Mouse (Mus musculus) heart, embryonic 14.5 days (tissue): Measurements from ENCODE around the gene Dlk1. TPM values are rescaled to one million over a fixed set of nuclear protein-coding genes. Genes with fewer than 3 reads are reported as not detected.

Experiments used
- ATAC-seq: fragments of 200-750 bp; cut with Nextera tagmentation; 2 replicates; pipeline ENCODE4 v1.8.0; 2017; ENCODE audit warnings: low read depth, moderate TSS enrichment; ENCODE audit not compliant: insufficient number of reproducible peaks, insufficient read depth, low FRiP score
- H3K27ac ChIP-seq, 2 experiments: fragments of 200-500 bp in 1 of 2; fragments of 300-500 bp in 1 of 2; sonication (generic) in 1 of 2; replicated peaks in 1 of 2; 2 replicates each; pipeline ENCODE4 v1.5.1; 2012 to 2014; ENCODE audit warnings: low read depth in 2 of 2, low read length in 2 of 2, control low read depth in 1 of 2, mild to moderate bottlenecking in 1 of 2, mixed read lengths in 1 of 2; ENCODE audit not compliant: control insufficient read depth in 1 of 2, insufficient read depth in 1 of 2
- H3K27me3 ChIP-seq: fragments of 300-500 bp; sonication (generic); 2 replicates; pipeline ENCODE4 v1.6.1; 2014; ENCODE audit warnings: mild to moderate bottlenecking, low read length, control low read depth; ENCODE audit not compliant: control insufficient read depth, insufficient read depth
- H3K36me3 ChIP-seq: fragments of 300-500 bp; sonication (generic); 2 replicates; pipeline ENCODE4 v1.6.1; 2014; ENCODE audit warnings: mild to moderate bottlenecking, control low read depth, low read length, mixed read lengths; ENCODE audit not compliant: control insufficient read depth, insufficient read depth
- H3K4me1 ChIP-seq, 2 experiments: fragments of 200-500 bp in 1 of 2; fragments of 300-500 bp in 1 of 2; sonication (generic) in 1 of 2; 2 replicates each; pipeline ENCODE4 v1.6.1; 2012 to 2014; ENCODE audit warnings: low read length in 2 of 2, control low read depth in 1 of 2, mixed read lengths in 1 of 2; ENCODE audit not compliant: control insufficient read depth in 2 of 2, insufficient read depth in 2 of 2
- H3K4me2 ChIP-seq: fragments of 300-500 bp; sonication (generic); 2 replicates; pipeline ENCODE4 v1.6.1; 2014; ENCODE audit warnings: mild to moderate bottlenecking, low read length
- H3K4me3 ChIP-seq, 2 experiments: fragments of 200-500 bp in 1 of 2; fragments of 300-500 bp in 1 of 2; sonication (generic) in 1 of 2; 2 replicates each; pipeline ENCODE4 v1.5.1; 2012 to 2014; ENCODE audit warnings: low read length in 2 of 2, mild to moderate bottlenecking in 2 of 2, control low read depth in 1 of 2, low read depth in 1 of 2, moderate library complexity in 1 of 2; ENCODE audit not compliant: control insufficient read depth in 1 of 2, insufficient read depth in 1 of 2
- H3K9ac ChIP-seq: fragments of 300-500 bp; sonication (generic); 2 replicates; pipeline ENCODE4 v1.6.1; 2014; ENCODE audit warnings: mild to moderate bottlenecking, low read length
- H3K9me3 ChIP-seq: fragments of 300-500 bp; sonication (generic); 2 replicates; pipeline ENCODE4 v1.6.1; 2016; ENCODE audit warnings: low read length, control low read depth; ENCODE audit not compliant: control insufficient read depth
- WGBS: fragments of 180-500 bp; shearing (Covaris S2); extraction: QIAGEN DNeasy Blood & Tissue Kit; methylation state at CpG from one replicate; pipeline ENCODE4 v1.1.7; 2014; 5-methylcytosine and 5-hydroxymethylcytosine counted together
- polyA plus RNA-seq: library from polyadenylated mRNA; unstranded; fragments of >200 nt; fragmentation: Nextera tagmentation; extraction: Ambion mirVana; gene quantifications from 2 replicates; pipeline ENCODE4 v1.2.1, GENCODE M21; 2014

Gene Dlk1
- polyA plus RNA-seq, 1 experiment from 2014 or later, result 84.4 TPM

DNA sequence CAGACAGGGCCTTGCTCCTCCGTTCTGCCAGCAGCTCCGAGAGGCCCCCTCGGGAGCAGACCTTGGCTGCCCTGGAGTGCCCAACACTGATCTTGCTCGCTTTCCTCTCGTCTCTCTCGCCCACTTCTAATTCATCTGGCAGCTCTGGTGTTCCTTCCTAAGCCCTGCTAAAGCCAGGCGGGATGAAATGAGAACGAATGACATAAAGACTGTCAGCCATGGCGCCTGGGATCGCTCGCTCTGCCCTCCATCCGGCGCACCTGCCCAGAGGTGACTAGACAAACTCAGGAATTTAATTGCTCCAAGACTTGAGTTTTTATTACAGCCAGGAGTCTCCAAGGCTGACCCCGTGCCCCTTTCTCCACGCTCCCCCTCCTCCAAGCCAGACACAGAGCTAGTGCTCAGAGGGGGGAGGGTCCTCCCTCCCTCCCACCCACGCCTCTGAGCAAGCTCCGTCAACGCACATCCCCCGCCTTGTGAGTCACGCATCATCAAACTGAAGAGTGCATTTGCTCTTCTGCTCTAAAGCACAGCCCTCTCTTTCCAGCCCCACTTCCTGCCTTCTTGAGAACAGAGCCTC lies 27.8 kb upstream of the Dlk1 start:
- Histone ChIP-seq H3K4me1 (peaks cover 0 to 6% of the 10 kb centered on the region in 2 experiments; a peak in 3 of 4 replicates), H3K4me3 (no peak overlapping the region), H3K4me2 (0 out of 2 replicates have a peak overlapping the region, but pooled peaks have one; percentile 2), H3K27me3 (0 out of 2 replicates have a peak, but pooled peaks cover 7% of the 10 kb centered on the region), H3K27ac (no peak overlapping the region), H3K9ac (no peak overlapping the region), H3K36me3 (no peaks in the 10 kb centered on the region), H3K9me3 (no peaks in the 10 kb centered on the region)
- WGBS, result 18% methylated on average over 20 of the region's 20 CpGs
- no peak for ATAC-seq

DNA sequence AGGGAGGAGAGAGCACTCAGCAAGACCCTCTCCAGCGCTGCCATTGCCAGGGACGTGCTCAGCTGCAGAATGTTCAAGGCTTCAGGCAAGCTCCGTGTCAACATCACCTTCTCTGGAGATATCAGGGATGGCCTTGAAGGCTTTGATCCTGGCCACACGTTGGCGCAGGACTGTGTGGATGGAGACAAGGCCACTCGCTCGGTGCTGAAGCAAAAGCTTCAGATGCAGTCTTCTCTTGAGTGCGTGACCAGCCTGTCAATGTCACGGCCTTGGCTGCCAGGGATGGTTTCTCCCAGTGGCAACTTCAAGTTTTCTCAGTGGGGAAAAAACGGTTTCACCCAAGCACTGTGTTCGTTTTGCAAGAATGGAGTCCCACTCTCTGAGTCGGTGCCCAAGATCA lies 26.6 kb upstream of the Dlk1 start:
- Histone ChIP-seq H3K9ac (no peak overlapping the region), H3K36me3 (no peaks in the 10 kb centered on the region), H3K4me2 (no peak overlapping the region), H3K9me3 (no peaks in the 10 kb centered on the region), H3K4me3 (no peak overlapping the region), H3K27ac (no peak overlapping the region), H3K4me1 (peaks cover 0 to 2% of the 10 kb centered on the region in 2 experiments; a peak in 3 of 4 replicates), H3K27me3 (0 out of 2 replicates have a peak, but pooled peaks cover 7% of the 10 kb centered on the region)
- no peak for ATAC-seq
- WGBS, result 63% methylated on average over 12 of the region's 12 CpGs

DNA sequence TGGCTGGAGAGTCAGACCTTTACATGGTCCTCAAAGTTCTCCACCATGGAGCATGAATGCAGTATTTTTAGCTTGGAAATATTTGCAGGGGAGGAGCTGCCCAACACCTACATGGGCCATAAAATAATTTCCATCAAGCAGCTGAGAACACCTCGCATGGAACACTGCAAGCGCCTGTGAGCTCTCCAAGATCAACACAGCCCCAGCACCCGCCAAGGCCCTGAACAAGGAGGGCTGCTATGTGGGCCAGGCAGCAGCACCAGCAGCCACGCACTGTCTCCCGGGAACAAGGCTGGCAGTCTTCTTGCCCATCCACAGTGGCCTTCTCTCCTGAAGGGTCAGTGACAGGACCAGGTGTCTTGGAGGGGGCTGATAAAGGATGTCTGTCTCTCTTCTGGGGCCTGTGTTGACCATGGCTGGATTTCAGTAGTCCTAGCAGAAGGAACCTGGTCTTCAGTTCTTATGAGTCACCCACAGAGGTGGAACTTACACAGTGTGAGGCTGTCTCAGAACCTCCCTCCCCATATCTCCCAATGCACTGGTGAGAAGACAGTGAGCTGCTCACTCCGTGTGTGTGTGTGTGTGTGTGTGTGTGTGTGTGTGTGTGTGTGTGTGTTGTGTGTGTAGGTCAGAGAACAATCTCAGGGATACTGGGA lies 20.0 kb upstream of the Dlk1 start:
- 62% methylated on average over 6 of the region's 6 CpGs for WGBS

DNA sequence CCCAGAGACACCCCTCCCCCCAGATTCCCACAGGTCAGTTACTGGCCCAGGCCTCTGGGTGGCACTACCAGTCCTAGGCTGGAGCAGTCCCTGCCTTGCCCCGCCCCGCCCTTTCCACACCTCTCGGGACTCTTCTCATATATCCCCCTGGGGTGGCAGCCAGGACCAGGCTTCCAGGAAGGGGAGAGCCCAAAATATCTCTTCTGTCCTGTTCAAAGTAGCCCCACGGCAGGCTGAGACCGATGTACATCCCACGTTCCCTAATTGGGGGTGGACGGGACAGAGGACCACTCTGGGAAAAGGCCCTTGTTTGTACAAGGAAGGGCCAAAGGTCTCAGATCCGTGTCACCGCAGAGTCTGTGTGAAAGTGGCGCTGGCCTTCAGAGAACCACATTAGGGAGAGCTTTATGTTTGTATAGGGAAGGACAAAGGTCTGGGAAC lies 16.2 kb upstream of the Dlk1 start:
- Histone ChIP-seq H3K27me3 (no peaks in the 10 kb centered on the region), H3K4me1 (peaks cover 44 to 50% of the 10 kb centered on the region in 2 experiments), H3K27ac (peak overlapping the region; percentile 54 to 63; a peak in 3 of 4 replicates)

More for the DNA sequence above, 20.0 kb upstream of the Dlk1 start:
- Histone ChIP-seq H3K4me1 (peaks cover 18 to 23% of the 10 kb centered on the region in 2 experiments), H3K4me2 (no peak overlapping the region), H3K36me3 (no peaks in the 10 kb centered on the region), H3K9me3 (no peaks in the 10 kb centered on the region), H3K27me3 (no peaks in the 10 kb centered on the region), H3K9ac (no peak overlapping the region), H3K27ac (no peak overlapping the region), H3K4me3 (no peak overlapping the region)
- ATAC-seq, result no peak

DNA sequence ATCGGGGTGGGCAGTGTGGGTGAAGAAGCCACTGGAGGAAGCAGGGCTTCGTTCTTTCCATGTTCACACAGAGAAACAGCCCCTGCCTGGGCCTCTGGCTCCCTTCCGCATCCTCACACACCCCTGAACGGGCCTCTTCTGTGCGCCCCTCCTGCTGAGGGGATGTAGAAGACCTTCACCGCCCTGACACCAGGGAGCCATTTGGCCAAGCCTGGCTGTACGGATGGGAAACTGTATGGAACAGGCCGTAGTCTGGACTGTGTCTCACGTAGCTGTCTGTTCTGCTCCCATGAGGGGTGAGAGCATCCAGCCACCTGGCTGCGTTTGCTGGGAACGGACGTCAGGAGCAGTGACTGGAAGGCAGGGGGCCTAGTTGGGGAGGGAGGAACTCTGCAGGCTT lies 15.8 kb upstream of the Dlk1 start:
- Histone ChIP-seq H3K9ac (0 out of 2 replicates have a peak overlapping the region, but pooled peaks have one; percentile 25), H3K4me3 (no peak overlapping the region), H3K9me3 (no peaks in the 10 kb centered on the region), H3K36me3 (no peaks in the 10 kb centered on the region), H3K4me2 (peak overlapping the region; percentile 57), H3K27me3 (no peaks in the 10 kb centered on the region), H3K4me1 (peaks cover 46 to 52% of the 10 kb centered on the region in 2 experiments), H3K27ac (peak overlapping the region; percentile 54 to 63)
- peak; percentile 42 for ATAC-seq
- 13% methylated on average over 12 of the region's 12 CpGs for WGBS

More for the DNA sequence above, 16.2 kb upstream of the Dlk1 start:
- no peaks in the 10 kb centered on the region for H3K9me3 ChIP-seq
- WGBS, result 9% methylated on average over 10 of the region's 10 CpGs
- peak overlapping the region; percentile 57 for H3K4me2 ChIP-seq
- ATAC-seq, result 0 out of 2 replicates have a peak, but pooled peaks have one; percentile 26
- H3K36me3 ChIP-seq, result no peaks in the 10 kb centered on the region
- H3K4me3 ChIP-seq, result no peak overlapping the region
- no peak overlapping the region; the same call in 1 of the 2 replicates for H3K9ac ChIP-seq

DNA sequence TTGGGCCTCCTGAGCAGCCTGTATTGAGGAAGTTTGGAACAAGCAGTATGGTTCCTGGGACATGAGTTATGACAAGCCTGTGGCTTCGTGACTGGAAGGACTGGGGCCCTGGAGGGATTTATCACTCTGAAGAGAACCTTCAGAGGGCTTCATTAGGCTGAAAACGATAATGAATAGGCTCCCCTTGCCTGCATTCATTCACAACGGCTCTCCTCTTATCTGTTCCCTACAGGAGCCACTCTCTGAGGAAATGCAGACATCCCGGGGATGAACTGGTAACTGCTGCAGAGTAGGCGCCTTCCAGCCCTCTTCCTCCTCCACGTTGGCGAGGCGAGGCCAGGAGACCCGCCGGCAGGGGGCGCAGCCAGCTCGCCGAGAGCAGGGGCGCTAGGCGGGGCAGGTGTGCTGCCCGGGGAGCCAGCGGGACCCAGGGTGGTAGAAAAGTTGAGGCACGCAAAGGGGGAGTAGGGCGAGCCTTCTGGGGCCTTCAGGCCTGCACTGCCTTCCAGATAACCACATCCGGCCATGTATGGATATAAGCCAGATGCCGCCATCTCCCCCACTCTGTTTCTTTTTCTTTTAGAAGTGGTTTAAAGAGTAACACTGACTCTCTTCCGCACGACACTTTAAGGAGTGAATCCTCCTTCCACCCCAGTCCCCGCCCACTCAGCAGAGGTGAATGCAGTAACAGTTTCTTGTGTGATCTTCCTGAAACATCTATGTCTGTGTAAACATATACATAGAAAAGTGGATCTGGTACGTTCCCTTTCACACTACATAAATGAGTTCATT lies 14.9 kb upstream of the Dlk1 start:
- Histone ChIP-seq H3K27me3 (no peaks in the 10 kb centered on the region), H3K9ac (0 out of 2 replicates have a peak overlapping the region, but pooled peaks have one; percentile 13), H3K4me3 (0 out of 4 replicates have a peak overlapping the region, but pooled peaks of 1 of the 2 experiments have one; percentile 6), H3K36me3 (no peaks in the 10 kb centered on the region), H3K4me2 (peak overlapping the region; percentile 57), H3K9me3 (no peaks in the 10 kb centered on the region), H3K27ac (peak overlapping the region; percentile 54 to 63), H3K4me1 (peaks cover 46 to 52% of the 10 kb centered on the region in 2 experiments)
- 6% methylated on average over 25 of the region's 25 CpGs for WGBS
- peak; percentile 24; the same call in 1 of the 2 replicates for ATAC-seq

DNA sequence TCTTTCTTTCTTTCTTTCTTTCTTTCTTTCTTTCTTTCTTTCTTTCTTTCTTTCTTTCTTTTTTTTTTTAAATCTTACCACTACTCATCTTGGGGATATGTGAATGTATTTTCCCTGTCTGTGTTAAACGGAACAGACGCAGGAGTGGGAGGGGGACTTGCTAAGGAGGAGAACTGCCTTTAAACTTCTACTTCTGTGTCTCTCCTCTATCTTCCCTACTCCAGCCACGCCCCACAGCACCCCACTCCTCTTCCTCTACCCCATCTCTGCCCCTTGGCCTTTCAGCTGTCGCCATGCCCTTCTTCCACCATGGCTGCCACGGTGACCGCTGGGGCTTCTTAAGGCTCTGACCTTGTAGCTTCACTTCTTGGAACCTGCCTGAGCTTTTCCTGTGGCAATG lies 14.2 kb upstream of the Dlk1 start:
- Histone ChIP-seq H3K4me1 (peaks cover 47 to 52% of the 10 kb centered on the region in 2 experiments), H3K4me3 (no peak overlapping the region), H3K9me3 (no peaks in the 10 kb centered on the region), H3K27ac (no peak overlapping the region), H3K4me2 (no peak overlapping the region), H3K9ac (no peak overlapping the region), H3K36me3 (no peaks in the 10 kb centered on the region), H3K27me3 (no peaks in the 10 kb centered on the region)
- no peak for ATAC-seq
- 71% methylated on average over 6 of the region's 6 CpGs for WGBS
